Mouse (Mus musculus): ENCODE results near the gene Ppm1g.
"Not testable (repeated sequence)": the region's sequence is repeated elsewhere in the genome, so short reads cannot be mapped to it uniquely, and the experiment has no call there.

Gene Ppm1g

GRCm38 (mm10) chr5:31219070-31219469, 1.4 kb downstream of the Ppm1g start:
- in situ Hi-C loops (cut with MboI) = no loop called here

GRCm38 (mm10) chr5:31218294-31218693, 2.2 kb downstream of the Ppm1g start:
- in situ Hi-C loops (cut with MboI) = no loop called here

DNA sequence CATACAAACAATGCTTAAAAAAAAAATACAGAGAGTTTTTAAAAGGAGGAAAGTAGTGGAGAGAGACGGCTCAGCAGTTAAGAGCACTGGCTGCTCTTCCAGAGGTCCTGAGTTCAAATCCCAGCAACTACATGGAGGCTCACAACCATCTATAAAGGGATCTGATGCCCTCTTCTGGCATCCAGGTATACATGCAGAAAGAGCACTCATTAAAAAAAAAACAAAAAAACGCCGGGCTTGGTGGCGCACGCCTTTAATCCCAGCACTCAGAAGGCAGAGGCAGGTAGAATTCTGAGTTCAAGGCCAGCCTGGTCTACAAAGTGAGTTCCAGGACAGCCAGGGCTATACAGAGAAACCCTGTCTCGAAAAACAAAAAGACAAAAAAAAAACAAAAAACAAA, 3.9 kb downstream of the Ppm1g start:
- in situ Hi-C loops (cut with MboI) = not testable (repeated sequence)

DNA sequence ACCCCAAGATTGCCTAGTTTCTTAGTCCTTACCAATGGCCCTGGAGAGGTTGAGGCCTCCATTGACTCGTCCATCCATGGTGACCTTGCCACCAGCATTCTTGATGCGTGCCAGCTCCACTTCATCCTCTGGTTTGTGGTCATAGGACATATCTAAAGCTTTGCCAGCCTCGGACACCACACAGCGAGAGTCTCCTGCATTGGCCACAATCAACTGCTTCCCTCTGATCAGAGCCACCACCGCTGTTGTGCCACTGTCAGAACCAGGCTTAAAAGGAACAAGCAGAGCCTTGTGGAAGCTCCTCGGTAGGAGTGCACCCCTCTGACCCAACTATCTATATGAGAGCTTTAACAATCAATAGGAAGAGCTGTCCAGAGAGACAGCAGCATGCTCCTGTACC, 16.1 kb downstream of the Ppm1g start:
- in situ Hi-C loops (cut with MboI) = no loop called here

DNA sequence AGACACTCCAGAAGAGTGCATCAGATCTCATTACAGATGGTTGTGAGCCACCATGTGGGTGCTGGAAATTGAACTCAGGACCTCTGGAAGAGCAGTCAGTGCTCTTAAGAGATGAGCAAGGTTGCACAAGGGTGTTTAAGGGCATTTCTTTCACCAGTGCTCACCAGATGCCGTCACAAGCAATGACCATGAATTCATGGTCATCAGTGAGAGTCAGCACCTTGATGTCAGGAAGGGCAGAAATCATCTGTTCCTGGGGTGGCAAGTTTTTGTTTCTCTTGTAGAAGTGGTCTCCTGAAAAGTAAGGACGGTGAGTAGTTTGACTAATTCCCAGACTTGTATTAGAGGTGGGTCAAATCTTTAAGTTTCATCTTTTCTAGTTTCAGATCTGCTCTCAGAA, 16.6 kb downstream of the Ppm1g start:
- in situ Hi-C loops (cut with MboI) = no loop called here

DNA sequence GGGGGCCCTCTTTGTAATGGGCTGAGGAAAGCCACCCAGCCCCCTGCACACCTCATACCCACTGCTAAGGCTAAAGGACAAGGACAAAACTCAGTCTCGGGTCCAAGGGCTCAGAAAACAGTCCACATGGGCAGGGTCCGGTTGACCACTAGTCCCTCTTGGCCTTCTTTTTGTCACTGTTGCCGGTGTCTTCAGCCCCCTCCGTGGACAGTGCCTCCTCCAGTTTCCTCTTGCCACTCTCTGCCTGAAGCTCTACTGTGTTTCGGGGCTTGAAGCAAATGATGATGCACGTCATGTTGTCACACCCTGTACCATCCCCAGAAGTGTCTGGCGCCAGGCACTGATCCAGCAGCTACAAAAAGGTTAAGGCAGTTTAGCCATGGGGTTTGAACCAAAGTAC, 17.6 kb downstream of the Ppm1g start:
- in situ Hi-C loops (cut with MboI) = no loop called here

GRCm38 (mm10) chr5:31201742-31202590, 18.5 kb downstream of the Ppm1g start, which contains the start of gene Zfp513:
Gene Zfp513, minus strand, starts transcription at chr5:31202303.
- in situ Hi-C loops (cut with MboI) = no loop called here

DNA sequence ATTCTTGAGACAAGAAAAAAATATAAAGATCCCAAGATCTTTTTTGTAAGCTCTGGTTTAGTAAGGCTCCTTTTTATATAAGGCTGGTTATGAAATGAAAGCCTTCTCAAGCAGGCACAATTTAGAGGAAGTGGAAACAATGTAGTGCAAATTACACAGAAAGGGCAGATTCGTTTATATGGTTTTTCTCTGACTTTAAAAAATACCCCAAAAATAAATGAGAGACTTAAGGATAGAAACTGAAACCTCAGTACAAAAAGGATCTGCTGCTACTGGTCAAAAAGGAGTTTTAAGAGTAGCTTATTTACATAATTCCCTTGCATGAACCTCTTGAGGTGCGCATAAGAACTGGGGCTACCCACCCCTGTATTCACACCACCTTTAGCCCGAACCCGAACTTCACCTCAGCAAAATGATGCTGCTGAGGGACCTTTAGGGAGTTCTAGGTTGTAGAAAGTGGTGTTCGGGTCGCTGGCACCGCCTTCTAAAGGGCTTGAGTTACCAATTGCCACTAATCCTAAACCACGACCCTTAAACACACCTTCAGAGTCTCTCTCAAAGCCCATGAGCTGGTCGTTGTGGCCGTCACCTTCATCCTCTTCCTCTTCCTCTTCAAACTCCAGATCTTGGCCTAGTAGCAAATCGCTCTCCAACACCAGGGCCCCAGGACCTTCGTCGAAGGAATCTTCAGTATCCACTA, 19.3 kb downstream of the Ppm1g start:
- in situ Hi-C loops (cut with MboI) = no loop called here

DNA sequence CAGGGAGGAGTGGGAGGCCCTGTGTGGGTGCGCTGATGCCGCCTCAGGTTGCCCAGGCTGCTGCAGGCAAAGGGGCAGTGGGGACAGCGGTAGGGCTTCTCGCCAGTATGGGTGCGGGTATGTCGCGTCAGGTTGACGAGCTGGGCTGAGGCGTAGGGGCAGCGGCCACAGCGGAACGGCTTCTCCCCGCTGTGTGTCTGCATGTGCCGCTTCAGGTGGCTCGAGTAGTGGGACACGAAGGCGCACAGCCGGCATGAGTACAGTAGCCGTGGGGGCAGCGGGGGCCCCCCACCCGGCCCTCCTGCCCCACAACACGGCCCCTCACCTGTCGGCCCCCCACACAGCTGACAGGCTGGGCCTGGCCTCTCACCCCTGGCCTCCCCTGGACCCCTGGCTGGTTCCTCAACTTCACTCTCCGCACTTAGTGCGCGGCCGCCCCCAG, 20.1 kb downstream of the Ppm1g start:
- in situ Hi-C loops (cut with MboI) = no loop called here

GRCm38 (mm10) chr5:31199893-31200292, 20.6 kb downstream of the Ppm1g start:
- in situ Hi-C loops (cut with MboI) = no loop called here

DNA sequence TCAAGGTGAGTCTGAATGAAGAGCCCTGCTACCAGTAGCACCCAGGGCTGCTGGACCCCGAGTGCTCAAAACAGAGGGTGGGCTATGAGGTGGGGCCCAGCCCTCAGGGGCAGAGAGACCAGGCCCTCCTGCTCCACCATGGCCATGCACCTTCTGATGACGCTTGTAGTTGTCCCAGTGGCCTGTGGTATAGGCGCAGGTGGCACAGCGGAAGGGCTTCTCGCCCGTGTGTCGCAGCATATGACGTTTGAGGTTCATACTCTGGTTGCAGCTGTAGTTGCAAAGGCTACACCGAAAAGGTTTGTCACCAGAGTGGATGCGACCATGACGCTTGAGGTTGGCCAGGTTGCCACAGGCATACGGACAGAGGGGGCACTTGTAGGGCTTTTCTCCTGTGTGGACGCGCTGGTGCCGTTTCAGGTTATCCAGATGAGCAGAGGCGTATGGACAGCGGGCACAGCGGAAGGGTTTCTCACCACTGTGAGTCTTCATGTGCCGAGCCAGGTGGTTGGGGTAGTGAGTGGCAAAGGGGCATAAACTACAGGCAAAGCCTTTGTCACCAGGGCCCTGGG, 21.1 kb downstream of the Ppm1g start:
- in situ Hi-C loops (cut with MboI) = no loop called here

DNA sequence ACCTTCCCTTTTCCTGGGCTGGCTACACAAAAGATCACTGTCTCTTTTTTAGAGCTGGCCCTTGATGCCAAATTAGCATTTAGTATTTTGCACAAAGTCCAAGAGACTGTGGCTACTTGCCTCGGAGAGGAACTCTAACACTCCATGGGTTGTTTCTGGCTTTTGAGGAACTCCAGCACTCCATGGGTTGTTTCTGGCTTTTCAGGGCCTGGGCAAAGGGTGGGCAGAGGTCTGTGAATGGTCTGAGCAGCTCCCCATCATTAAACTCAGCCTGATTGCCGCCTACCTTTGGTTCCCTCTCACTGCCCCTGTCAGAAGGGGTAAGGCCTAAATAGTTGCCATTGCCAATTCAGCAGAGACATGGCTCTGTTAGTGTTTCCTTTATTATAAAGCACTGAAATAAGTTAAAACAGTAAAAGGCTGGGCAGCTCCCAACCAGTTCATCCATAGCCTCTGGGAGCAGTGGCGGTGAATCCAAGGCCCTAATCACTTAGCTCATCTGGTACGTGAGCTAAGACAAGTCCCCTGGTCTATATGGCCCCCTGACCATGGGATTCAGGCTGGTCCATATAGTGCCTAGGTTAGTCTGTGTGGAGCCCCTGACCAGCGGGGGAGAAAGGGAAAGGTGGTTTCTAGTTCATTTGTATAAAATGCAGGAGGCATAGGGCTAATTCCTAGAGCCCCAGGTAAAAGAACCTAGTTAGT, 21.7 kb downstream of the Ppm1g start:
- in situ Hi-C loops (cut with MboI) = no loop called here

- in situ Hi-C loops (cut with MboI) = no loop called here
Measured at GRCm38 (mm10) chr5:31198170-31198569, 22.3 kb downstream of the Ppm1g start.

- in situ Hi-C loops (cut with MboI) = no loop called here
Measured at GRCm38 (mm10) chr5:31197072-31197471, 23.4 kb downstream of the Ppm1g start.

DNA sequence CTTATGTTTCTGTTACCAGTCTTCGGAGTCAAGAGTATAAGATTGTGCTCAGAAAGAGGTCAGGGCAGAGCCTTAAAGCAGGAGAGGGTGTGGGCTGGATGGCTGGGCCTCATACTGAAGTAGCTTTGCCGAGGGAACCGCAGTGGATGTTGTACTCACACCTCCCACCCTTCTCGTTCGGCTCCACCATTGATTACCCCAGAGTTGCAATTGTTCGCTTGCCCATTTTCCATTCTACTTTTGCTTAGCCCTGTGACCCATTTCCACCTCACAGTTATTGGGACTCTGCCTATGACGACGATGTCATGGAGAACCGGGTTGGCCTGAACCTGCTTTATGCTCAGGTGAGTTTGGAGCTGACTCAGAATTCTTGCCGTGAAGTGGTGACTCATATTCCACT, 24.3 kb downstream of the Ppm1g start:
- in situ Hi-C loops (cut with MboI) = no loop called here

- in situ Hi-C loops (cut with MboI) = no loop called here
Measured at GRCm38 (mm10) chr5:31195671-31196070, 24.8 kb downstream of the Ppm1g start.

- in situ Hi-C loops (cut with MboI) = loop anchor here (5.0 kb wide), 1 partner anchor 133 kb away; no protein-coding TSS in a partner anchor
Measured at GRCm38 (mm10) chr5:31194486-31195485, 25.7 kb downstream of the Ppm1g start.

DNA sequence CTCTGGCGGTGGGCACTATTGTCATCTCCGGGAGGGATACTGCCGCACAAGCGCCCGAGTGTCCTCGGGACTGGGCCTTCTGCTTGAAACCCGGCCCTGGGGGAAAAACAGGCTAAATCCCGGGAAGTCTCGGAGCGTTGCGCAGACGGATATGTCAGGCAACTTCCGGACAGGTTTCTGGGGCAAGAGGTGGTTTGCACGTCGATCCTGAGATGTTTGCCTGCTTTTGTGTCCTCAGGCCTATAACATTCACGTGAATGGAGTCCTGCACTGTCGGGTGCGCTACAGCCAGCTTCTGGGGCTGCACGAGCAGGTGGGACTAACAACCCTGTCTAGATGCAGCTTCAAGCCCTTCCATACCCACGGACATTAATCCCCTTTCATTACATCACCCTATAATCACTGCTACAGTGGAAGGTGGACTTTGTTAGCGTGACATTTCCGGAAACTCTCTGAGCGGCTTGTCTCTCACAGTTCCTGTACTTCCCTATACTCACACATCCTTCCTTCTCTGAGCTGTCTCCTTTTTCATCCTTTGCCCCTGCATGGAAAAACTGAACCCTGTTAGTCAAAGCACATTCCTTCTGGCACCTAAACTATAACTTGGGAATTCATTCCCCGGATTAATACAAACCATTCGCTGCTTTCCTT, 26.7 kb downstream of the Ppm1g start:
- in situ Hi-C loops (cut with MboI) = loop anchor here (5.0 kb wide), 1 partner anchor 134 kb away; no protein-coding TSS in a partner anchor

- in situ Hi-C loops (cut with MboI) = loop anchor here (5.0 kb wide), 1 partner anchor 134 kb away; no protein-coding TSS in a partner anchor
Measured at GRCm38 (mm10) chr5:31192939-31193630, 27.4 kb downstream of the Ppm1g start, which contains the start of the genes Snx17 and Eif2b4. Gene Snx17, plus strand, starts transcription at chr5:31193227. Gene Eif2b4, minus strand, starts transcription at chr5:31193430.
